Mouse (Mus musculus): ENCODE results near the gene Tpk1.

GRCm38 (mm10) chr6:43363291-43363820 lies 302.7 kb downstream of the Tpk1 start:
- no peak for TF ChIP-seq EP300 (IDR thresholded peaks at IDR 0.05)
- no peak for TF ChIP-seq CTCF (IDR thresholded peaks at IDR 0.05)

All from lung, postnatal 0 days (tissue).